Mouse (Mus musculus) c-Kit-positive CD71-positive TER-119-positive erythroid progenitor cells, embryonic 14.5 days (primary cell): ENCODE data around the gene Slc45a1.

ENCODE experiments used
- DNase-seq: peaks from one replicate; pipeline ENCODE4 v3.0.0-alpha.2; 2013; ENCODE audit warnings: low spot score

The Slc45a1 gene

DNA sequence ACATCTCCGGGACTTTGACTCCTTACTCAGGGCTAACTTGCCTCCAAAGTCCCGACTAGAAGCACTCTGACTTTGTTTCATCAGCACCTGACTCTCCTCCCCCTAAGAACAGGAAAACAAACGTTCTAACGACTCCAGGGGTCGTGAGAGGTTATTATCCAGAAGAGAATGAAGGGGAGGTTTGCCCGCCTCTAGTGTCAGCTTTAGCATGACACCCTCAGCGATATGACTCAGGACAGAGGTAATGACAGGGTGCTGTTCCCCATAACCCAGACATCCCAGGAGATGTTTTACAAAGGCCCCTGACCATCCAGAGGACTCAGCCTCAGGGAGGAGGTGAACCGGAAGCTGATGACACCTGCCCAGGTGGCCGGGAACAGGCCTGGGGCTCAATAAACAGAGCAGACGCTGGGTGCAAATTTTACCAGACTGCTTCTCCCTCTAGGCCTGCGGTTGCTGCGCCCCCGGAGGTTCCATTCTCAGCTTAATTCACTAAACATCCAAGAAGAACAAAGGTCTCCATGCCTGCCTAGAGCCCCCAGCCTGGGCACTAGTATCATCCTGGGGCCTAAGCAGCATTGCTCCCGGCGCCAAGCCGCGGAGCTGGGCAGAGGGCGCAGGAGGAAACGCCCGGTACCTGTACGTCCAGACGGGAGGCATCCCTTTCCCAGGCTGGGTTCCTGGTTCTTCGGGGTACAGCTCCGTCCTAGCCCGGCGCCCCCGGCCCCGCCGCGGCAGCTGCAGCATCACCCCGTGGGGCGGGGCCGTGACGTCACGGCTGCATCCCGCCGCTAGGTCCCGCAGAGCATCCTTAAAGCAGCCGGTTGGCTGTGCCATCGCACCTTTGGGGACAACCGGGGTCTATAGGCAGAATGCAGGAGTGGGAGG is at the start of gene Slc45a1:
TSS of gene Slc45a1 (minus strand) at position 785 of the 888 bp plus-strand sequence.
- no peak for DNase-seq

DNA sequence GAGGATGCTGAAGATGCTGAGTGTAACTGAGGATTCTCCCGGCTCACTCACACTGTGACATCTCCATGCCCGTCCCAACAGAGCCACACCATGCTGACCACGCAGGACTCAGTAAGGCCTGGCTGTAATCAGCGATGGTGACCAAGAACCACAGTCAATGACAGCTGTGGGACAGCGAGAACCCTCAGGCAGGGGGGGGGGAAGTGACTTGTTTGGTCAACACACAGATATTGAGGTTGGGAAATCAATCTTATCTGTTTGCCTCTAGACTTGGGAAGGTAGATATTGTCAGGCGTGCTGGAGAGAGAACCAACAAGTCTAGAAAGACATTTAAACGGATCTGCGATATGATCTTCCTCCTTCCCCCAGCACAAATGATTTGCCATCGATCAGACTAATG is 48.9 kb upstream of the Slc45a1 start:
- DNase-seq: no peak

DNA sequence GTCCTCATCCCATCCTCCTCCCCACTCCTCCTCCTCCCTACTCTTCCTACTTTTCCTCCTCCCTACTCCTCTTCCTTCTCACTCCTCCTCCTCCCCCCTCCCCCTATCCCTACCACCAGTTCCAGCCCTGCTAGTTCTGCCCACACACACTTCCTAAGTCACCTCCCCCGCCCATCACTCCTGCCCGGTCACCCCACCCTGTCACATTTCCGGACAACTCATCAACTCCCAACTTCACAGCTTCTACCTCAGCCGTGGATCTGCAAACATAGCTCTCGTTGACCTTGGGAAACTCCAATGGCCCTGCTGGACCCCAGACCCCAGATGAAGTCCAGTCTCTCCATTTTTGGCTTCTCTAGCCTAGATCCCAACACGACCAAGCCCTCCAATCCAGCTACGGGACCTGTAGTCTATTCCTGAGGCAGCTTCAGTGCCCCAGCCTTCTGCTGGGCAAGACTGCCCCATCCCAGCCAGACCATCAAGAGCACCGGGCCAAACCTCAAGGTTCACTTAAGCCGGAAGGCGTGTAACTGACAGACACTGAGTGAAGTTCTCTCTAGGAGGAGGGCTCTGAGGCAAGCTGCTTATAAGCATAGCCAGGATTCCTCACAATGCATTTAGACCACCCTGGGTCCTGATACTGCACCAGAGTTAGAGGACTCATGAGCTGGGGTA is 42.6 kb upstream of the Slc45a1 start:
- peak; percentile 30 for DNase-seq

DNA sequence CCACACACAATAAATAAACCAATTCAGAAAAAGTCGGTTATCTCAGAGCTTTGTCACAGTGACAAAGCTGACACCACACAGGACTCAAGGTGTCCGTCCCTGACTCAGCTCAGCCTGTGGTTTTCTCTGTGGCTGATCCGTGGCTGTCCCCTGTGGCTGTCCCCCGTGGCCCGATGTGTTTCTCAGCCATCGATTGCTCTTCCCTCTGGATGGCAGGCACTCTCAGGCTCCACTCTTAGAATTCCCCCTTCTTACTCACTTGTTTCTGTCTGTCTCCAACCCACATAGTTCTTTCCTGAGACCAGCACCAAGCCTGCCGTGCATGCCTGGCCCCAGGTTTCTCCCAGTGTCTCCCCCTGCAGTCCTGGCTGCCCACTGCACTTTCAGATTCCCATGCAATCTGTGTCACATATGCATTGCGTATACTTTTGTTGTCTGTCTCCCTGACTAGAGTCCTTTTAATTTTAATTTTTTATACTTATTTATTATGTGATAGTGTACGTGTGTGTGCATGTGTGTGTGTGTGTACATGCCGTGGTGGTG is 41.0 kb upstream of the Slc45a1 start:
- no peak for DNase-seq

DNA sequence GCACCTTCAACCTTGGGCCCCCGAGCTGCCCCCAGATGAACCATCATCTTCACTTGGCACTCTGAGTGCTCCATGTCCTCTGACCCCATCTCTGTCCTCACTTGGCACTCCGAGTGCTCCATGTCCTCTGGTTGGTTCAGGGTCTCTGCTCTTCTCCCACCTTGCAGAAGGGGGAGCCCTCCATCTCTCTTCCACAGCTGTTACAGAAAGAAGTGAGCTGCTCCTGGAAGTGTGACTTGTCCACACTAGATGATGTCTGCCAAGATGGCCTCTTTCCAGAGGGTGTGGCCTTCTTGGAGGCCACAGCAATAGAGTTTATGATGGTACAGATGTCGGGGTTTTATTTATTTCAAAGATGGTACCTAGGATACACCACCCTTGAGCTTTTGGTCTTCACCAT is 38.8 kb upstream of the Slc45a1 start:
- DNase-seq: no peak

DNA sequence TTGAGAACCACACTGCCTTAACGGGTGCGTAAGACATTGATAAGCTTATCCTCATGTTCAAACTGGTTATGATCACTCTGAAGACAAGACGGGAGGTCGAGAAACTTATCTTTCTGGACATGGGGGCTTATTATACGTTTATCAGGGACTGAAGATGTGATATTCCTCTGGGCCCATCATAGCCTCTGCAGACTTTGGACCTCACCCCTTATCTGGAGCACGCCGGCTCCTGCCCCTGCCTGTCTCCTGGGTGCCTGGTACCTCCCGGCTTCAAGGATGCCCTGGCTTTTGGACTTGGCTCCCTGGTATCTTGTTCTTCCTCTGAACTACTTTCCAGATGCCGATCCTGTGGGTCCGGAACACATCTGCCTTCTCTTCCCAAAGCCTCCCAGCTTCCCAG is 37.6 kb upstream of the Slc45a1 start:
- DNase-seq: no peak

DNA sequence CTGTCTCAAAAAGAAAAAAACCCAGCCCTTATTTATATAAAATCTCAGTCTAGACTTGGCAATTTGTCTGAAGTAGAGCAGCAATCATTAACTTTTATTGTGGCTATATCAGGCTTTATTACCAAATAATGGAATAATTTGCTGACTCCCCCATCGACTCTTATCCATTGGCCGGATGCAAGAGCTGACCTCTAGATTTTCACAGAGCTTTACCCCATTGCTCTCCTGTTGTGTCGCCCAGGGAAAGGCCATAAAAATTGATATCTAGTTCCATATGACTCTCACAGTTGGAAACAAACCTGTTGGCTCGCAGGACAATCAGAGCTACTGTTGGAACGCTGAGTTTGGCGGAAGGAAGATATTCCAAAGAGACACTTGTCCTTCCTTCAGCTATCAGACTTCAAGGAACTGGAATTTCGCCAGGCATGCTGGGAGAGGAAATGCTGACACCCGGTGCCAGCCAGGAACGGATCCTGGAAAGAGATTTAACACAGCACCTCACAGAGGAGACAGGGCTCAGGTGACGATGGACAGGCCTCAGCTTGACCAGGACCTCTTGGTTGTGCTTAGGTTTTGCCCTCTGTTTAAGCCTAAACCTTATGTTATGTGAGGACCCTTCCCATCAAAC is 35.3 kb upstream of the Slc45a1 start:
- no peak for DNase-seq

DNA sequence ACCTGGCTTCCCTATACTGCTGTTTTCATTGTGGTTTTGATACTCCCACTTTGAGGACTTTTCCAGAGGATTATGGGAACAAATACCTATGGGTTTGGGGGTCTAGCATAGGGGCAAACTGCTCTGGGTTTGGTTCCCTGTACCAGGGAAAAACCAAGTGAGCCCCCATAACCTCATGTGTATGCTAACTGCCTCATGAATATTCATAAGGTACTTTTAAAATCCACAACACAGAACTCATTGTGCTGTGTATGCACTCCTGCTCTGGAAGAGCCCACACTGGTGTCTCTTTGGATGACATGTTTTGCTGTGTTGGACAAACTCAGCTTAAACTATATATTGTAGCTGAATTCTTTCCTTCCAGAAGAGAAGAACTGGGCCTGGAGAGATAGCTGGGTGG is 34.6 kb upstream of the Slc45a1 start:
- DNase-seq: no peak

DNA sequence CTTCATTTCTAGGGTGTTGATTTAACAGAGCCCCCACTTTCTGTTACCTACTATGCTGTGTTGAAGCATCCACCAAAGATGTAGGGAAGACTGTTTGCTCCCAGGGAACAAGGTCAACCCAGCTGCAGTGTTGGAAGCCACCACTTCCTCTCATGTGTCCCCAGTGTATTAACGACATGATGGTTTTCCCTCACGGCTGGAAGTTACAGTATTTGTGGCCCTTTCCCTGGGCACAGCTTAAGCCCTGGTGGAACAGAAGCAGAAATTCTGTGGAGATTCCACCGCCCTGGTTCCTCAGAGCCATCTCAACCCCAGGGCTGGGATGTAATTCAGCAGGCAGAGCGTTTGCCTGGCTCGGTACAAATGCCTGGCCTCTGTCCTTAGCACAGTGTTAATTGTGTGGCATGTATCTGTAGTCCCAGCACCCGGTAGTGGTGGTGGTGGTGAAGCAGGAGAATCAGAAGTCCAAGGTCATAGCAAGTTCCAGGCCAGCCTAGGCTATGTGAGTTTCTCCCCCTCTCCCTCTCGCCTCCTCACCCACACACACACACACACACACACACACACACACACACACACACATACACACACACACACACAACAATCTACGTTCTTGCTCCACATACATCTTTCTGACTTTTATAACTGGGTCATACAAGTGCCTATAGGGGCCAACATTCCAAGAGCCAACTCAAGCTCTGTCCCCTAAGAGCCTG is 34.0 kb upstream of the Slc45a1 start:
- no peak for DNase-seq

DNA sequence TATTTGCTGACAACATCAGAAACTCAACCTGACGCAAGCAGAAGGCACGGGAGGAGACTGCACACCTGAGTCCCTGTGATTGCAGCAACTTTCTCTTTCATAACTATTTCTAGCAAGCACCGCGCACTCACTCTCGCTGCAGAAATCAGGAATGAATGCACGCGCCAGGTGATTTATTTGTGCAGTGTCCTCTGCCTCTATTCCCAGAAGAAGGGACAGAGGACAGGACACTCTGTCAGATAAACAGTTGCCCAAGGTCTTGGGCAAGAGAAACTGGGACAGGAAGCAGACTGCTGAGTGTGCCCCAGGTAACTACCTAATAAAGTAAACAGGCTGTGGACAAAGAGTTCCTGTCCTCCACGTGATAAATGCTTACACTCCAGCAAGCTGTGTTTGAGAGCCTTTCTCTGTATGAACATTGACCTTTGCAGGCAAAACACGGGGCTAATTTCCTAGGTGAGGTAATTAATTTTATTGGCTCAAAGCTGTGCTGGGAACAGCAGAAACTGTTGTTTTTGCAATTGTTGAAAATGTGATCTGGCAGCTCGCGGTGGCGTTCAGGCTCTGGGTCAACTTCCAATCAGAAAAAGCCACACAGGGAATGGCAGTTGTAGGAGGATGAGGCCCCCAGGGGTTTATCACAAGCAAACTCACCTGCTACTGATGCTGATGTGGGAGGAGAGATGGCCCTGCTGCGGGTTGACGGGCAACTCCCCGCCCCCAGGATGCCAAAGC is 33.2 kb upstream of the Slc45a1 start:
- DNase-seq: no peak

DNA sequence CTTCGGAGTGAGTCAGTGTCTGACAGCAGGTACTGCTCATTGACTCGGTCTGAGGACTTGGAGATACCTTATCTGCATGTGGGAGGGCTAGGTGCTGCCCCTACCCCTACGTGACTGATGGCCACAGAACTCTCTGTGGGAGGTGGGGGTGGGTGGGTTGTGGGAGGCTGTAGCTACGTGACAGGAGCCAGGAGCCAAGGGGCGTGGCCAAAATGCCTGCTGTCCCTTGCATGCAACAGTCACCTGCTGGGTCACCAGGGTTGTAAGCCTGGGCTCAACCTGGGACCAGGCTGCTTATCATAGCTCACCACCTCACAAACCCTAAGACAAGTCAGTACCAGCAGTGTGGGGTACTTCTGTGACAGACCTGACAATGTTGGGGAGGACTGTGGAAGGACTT is 28.4 kb upstream of the Slc45a1 start:
- no peak for DNase-seq

DNA sequence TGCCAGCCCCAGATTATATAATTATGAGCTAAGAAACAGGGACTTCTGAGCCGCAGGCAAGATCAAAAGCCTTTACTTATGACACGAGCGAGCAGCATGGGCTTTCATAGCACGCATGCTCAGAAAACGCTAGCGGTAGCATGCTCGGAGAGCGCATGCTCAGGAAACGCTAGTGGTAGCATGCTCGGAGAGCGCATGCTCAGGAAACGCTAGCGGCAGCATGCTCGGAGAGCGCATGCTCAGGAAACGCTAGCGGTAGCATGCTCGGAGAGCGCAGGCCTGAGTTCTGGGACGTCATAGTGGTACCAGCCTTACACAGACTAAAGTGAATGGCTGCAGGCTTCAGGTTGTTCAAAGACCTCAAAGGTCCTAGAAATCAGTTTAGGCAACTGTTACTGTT is 26.8 kb upstream of the Slc45a1 start:
- DNase-seq: no peak

DNA sequence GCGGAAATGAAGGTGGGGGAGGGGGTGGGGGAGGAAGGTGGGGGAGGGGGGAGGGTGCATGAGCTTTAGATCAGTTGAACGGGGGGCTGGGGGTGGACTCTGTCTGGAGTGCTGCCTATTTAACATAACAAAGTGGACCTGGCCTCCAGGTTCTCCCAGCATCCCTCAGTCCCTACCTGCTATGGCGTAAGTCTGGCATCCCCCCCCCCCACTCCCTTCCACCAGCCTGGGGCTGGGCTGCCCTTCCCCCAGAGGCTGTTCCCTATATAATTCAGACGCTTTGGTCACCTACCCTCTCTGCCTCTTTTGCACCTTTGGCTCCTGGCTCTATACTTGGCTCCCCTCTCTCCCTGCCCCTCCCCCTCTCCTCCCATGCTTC is 25.9 kb upstream of the Slc45a1 start:
- DNase-seq: no peak

DNA sequence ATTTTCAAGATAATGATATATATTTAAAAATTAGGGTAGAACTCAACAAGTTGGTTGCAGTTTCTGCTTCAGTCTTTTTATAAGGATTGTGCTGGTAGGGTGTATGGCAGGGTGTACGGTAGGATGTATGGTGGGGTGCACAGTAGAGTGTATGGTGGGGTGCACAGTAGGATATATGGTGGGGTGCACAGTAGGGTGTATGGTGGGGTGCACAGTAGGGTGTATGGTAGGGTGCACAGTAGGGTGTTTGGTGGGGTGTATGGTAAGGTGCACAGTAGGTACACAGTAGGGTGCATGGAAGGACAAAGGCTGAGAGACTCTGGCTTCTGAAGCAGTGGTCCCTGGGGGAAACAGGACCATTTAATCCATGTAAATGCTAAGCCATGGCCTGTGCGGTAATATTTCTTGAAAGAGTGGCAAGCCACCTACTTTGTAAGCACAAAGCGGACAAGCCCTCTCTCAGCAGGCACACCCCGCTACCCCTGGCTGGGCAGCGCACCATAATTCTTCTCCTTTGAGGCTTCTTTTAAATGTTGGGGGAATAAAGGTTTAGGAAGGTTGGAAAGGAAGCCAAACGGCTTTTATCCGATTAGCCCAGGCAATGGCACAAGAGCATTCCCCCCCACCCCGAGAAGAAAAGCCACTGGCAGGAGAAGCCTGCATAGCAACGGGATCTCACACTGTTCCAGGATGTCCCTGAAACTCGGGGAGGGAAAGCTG is 25.3 kb upstream of the Slc45a1 start:
- no peak for DNase-seq

DNA sequence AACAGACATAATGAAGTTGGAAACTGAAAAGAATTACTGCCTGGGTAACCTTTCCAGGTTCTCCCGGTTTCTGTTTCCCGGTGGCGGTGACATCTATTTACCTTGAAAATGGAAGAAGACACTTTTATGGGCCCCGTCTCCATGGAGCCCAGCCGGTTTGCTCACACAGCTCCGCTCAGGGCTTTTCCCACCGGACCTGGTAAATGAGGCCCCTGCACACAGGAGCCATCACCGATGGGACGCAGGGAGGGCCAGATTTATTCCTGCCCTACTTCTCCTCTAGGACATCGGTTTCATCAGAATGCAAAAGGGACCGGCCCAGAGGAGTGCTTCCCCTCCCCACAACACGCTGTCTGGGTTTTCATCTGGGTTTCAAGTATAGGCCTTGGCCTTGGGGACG is 24.1 kb upstream of the Slc45a1 start:
- no peak for DNase-seq

DNA sequence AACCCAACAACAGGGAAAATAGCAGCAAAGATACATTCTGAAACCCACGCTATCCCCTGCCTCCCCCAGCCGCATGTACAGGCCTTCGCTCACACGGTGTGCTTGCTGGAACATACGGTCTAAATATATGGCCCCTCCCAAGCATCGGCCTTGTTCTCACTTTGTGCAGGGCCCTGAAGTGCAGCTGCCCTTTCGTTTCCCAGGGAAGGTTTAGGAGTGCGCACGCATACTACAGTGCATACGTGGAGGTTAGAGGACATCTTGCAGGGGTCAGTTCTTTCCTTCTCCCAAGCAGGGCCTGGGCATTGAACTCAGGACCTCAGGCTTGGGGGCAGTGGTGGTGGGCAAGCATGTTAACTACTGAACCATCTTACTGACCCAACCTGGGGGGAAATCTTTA is 23.3 kb upstream of the Slc45a1 start:
- DNase-seq: no peak

DNA sequence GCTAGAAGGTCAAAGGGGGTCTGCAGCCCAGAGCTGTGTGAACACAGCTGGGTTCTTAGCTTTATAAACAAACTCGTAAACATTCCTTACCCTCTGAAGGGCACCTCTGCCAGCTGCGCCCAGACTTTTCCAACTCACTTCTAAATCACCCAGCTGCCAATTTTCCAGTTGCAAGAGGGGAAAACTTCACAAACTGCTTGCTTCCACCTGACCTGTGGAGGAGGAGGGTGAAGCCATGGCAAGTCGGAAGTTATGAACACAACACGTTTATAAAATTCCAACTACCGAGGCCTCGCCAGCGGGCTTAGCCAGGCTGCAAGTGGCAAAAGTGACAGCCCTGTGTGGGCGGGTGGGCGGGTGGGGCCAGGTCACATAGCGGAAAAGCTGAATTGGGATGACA is 13.8 kb upstream of the Slc45a1 start:
- no peak for DNase-seq

DNA sequence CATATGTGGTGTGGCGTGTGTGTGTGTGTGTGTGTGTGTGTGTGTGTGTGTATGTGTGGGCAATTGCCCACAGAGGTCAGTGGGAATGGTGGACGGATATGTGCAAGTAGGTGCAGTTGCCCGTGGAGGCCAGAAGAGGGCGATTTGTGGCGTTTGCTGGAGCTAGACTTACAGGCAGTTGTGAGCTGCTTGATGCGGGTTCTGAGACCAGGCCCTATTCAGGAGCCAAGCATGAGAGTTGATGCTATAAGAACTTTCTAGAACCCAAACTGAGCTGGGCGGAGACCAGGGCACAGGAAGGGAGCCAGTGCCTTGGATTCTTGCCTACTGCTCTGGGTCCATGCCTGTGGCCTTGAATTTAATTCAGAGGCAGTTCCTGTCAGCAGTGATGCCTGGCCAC is 12.8 kb upstream of the Slc45a1 start:
- DNase-seq: no peak

DNA sequence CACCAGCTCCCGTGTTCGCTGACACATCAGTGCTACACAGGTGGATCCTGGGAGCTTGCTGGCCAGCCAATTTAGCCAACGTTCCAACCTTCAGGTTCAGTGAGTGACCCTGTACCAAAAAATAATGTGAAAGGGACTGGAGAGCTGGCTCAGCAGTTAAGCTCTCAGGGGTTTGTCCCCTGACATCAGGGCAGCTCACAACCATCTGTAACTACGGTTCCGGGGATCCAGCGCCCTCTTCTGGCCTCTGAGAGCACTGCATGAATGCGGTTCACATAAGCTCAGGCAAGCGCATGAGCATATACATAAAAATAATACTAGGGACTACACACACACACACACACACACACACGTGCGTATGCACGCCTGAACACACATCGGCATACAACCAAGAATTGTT is 11.2 kb upstream of the Slc45a1 start:
- peak; percentile 41 for DNase-seq

DNA sequence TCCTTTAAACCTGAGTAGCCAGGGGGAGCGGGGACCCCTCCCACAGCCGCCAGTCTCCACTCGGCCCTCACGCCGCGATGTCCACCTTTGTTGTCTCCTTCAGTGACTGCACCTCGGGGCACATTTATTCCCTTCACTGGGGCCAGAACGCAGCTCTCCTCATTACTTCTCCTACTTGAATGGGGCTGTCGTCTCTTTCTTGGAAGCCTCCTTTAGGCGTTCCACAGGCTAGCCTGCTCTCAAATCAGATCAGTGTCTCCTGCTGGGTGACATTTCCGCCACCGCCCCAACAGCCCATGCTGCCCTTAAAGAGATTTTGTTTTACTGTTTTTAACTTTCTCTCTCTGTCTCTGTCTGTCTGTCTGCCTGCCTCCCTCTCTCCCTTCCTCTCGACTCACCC is 9.9 kb upstream of the Slc45a1 start:
- no peak for DNase-seq
